34 mouse cellular contexts compared by ENCODE assay signal in genomic region chr5:127730351-127730750, GRCm38 (mm10).
"Had no signal": no experiment of that assay in that cellular context is flagged by ENCODE, and none has a peak within 500 bp of the region (broad histone marks: within the 10 kb centered on the region; RNA-seq: fewer than 3 reads in every experiment).

No protein-coding gene starts in this region.

- ATAC-seq: hindbrain, embryonic 16.5 days; hindbrain, postnatal 0 days; inflammation-experienced regulatory T-cells, adult 6 months; intestine, embryonic 15.5 days; intestine, embryonic 16.5 days; intestine, postnatal 0 days had no signal

- H3K4me1 ChIP-seq: heart, embryonic 12.5 days; heart, embryonic 13.5 days; heart, embryonic 15.5 days; hindbrain, embryonic 10.5 days; hindbrain, embryonic 12.5 days; hindbrain, embryonic 13.5 days; hindbrain, embryonic 15.5 days; intestine, embryonic 15.5 days; kidney, embryonic 15.5 days had no signal

- H3K4me2 ChIP-seq: heart, embryonic 11.5 days; heart, embryonic 12.5 days; heart, embryonic 13.5 days; heart, embryonic 15.5 days; hindbrain, embryonic 12.5 days; hindbrain, embryonic 13.5 days; hindbrain, embryonic 14.5 days; hindbrain, embryonic 15.5 days; intestine, embryonic 15.5 days; kidney, embryonic 15.5 days had no signal

- H3K9ac ChIP-seq: heart, embryonic 12.5 days; heart, embryonic 13.5 days; heart, embryonic 15.5 days; hindbrain, embryonic 12.5 days; hindbrain, embryonic 13.5 days; hindbrain, embryonic 14.5 days; hindbrain, embryonic 15.5 days; intestine, embryonic 15.5 days; kidney, embryonic 15.5 days had no signal

- H3K36me3 ChIP-seq: heart, embryonic 12.5 days; heart, embryonic 13.5 days; heart, embryonic 15.5 days; hindbrain, embryonic 10.5 days; hindbrain, embryonic 12.5 days; hindbrain, embryonic 13.5 days; hindbrain, embryonic 15.5 days; intestine, embryonic 15.5 days; kidney, embryonic 15.5 days had no signal

- H3K4me3 ChIP-seq: heart, embryonic 12.5 days; heart, embryonic 13.5 days; heart, embryonic 15.5 days; hindbrain, embryonic 10.5 days; hindbrain, embryonic 12.5 days; hindbrain, embryonic 13.5 days; hindbrain, embryonic 15.5 days; intestine, embryonic 15.5 days; kidney, embryonic 15.5 days; layer of hippocampus, adult 2 months; left cerebral cortex, adult 2 months had no signal

- H3K9me3 ChIP-seq: heart, embryonic 15.5 days; hindbrain, embryonic 10.5 days; hindbrain, embryonic 12.5 days; hindbrain, embryonic 13.5 days; hindbrain, embryonic 15.5 days; intestine, embryonic 15.5 days; kidney, embryonic 15.5 days had no signal

- DNase-seq: heart, postnatal 10 days; heart, postnatal 14 days; heart, postnatal 4 days; kidney, adult 11 months; kidney, adult 18-20 months; kidney, adult 2 months; kidney, adult 8-10 months; kidney, adult 9 months; kidney, postnatal 10 days; kidney, postnatal 14 days; kidney, postnatal 25 days; kidney, postnatal 36 days; kidney, postnatal 4 days; layer of hippocampus, adult 9-11 months; layer of hippocampus, postnatal 36 days had no signal

- H3K27me3 ChIP-seq: heart, embryonic 12.5 days; heart, embryonic 13.5 days; heart, embryonic 15.5 days; hindbrain, embryonic 12.5 days; hindbrain, embryonic 13.5 days; hindbrain, embryonic 15.5 days; intestine, embryonic 15.5 days; kidney, embryonic 15.5 days had no signal

- H3K27ac ChIP-seq: heart, embryonic 13.5 days; heart, embryonic 15.5 days; hindbrain, embryonic 10.5 days; hindbrain, embryonic 12.5 days; hindbrain, embryonic 13.5 days; hindbrain, embryonic 14.5 days; hindbrain, embryonic 15.5 days; hindbrain, postnatal 0 days; intestine, embryonic 15.5 days; kidney, embryonic 15.5 days; kidney, postnatal 0 days; layer of hippocampus, adult 2 months; left cerebral cortex, adult 2 months had no signal
